Mouse (Mus musculus): ENCODE data around the gene 2310034C09Rik. TPM values are rescaled to one million over a fixed set of nuclear protein-coding genes. Genes with fewer than 3 reads are reported as not detected.
"Not testable (repeated sequence)": the region's sequence is repeated elsewhere in the genome, so short reads cannot be mapped to it uniquely, and the experiment has no call there.

The 2310034C09Rik gene
- total RNA-seq (2021), result not detected
- long read RNA-seq, experiment 1, result 0 reads
- long read RNA-seq, experiment 2, result 0 reads

- not testable (repeated sequence) for DNase-seq (ENCODE audit: low spot score in 2 of 2)
These were observed at the start of gene 2310034C09Rik for GRCm38 (mm10) chr16:88758547-88758946. Gene 2310034C09Rik, plus strand, starts transcription at chr16:88758847.

DNA sequence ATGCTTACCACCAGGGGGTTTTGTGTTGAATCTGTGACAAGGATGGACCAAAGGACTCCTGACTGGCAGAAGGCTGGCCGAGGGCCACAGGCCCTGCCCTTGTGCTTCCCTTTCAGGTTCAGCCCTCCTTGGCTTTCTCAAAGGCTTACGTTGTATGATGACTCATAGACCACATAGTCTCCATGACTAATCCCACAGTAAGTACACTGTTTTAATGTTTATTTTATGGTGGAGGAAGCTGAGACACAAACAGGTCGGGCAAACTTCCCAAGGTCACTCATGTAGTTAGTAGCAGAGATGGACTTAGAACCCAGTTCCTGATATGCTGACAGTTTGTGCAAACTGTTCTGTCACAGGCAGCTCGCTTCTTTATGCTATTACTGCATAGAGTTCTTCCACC is 47.9 kb upstream of the 2310034C09Rik start:
- DNase-seq (ENCODE audit: low spot score in 2 of 2), result no peak

GRCm38 (mm10) chr16:88711245-88711644 is 47.4 kb upstream of the 2310034C09Rik start:
- DNase-seq (ENCODE audit: low spot score in 2 of 2), result no peak

DNA sequence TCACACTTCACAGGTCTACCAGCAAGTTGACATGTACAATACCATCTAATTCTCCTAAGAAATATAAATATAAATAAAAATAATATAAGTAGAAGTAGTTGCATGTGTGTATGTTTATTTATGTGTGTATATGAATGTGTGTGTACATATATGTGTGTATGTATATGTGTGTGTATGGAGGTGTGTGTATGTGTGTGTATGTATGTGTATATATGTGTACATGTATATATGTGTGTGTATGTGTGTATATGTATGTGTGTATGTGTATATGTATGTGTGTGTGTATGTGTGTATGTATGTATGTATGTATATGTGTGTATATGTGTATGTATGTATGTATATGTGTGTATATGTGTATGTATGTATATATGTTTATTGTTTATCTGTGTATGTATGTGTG is 42.1 kb upstream of the 2310034C09Rik start:
- no peak for DNase-seq (ENCODE audit: low spot score in 2 of 2)

DNA sequence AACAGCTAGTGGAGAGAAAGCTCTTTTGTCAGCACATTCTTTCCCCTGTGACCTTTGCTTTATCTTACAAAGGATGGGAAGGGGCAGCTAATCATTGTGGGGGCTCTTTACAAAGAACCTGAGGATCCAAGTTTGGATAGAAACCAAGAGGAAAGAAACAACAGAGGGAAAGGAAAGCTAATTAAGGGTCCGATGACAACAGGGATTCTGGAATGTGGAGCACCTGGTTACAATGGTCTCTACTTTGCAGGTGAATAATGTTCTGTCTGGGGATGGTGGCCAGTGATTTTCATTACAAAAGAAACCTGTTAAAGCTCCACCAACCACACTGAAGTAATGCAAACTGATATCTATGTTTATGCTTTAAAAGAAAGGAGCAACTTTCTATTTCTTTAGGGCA is 38.6 kb upstream of the 2310034C09Rik start:
- no peak for DNase-seq (ENCODE audit: low spot score in 2 of 2)

GRCm38 (mm10) chr16:88728812-88729275 is 29.8 kb upstream of the 2310034C09Rik start, which contains the start of gene Krtap13-1:
Gene Krtap13-1, plus strand, starts transcription at chr16:88728862.
- DNase-seq (ENCODE audit: low spot score in 2 of 2), result peak; percentile 34 to 61

GRCm38 (mm10) chr16:88735391-88735790 is 23.3 kb upstream of the 2310034C09Rik start:
- DNase-seq (ENCODE audit: low spot score in 2 of 2), result no peak

DNA sequence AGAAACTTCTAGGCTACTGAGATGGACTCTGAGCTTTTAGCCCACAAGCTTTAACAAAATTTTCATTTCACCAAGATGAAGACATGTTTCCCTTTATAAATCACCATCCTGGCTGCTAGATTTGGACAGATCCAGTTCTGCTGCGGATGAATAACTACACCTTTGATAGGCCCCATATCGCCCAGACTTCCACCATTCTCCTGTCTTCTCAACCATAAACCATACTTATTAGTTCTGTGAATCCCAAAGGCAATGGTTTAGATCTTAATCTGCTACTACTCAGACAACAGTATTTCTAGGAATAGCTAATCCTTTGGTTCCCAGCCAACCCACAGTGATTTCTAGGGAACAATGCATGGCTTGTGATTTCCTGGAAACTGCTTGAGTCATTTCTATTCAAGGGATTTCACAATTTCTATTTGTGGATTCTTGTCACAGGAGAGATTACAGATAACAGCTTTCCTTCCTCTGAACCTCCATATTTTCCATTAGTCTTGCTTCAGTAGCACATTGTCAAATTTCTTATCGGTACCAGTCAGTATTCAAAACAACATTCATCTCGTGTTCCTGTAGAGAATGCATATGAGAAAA is 13.8 kb upstream of the 2310034C09Rik start:
- DNase-seq (ENCODE audit: low spot score in 2 of 2), result no peak

DNA sequence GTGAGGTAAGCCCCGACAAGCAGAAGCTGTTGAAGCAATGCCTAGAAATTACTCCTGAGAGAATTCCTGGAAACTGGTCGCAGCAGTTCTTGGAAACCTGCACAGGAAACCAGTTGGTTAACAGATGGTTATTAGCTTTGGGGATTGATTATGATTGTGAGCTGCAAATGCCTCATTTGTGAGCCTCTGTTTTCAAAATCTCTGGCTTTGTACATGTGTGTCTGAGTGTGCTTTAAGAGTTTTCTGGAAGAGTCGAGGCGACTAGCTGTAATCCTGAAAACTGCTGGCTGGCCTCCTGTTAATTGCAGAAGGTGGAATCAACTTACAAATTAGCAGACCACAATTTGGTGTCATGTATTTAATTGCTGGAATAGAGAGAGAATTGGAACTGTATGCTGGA is 10.7 kb upstream of the 2310034C09Rik start:
- peak; percentile 24 to 76 for DNase-seq (ENCODE audit: low spot score in 2 of 2)

DNA sequence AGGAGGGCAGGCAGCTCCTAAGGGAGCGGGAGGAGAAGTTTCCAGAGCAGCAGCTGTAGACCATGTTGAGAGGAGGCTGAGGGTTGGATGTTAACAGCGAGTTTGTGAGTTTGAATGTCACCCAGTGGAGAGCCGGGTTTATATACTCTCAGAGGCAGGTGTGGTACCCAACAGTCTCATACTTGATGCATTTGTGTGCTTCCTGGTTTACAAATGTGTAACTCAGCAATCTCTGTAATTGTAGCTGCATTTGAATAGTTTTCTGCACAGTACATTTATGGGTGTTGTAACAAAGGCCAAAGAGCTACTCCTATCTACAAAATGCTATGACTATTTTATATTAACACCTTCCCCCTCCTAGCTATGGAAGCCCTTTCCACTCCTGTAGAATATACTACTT is 7.1 kb upstream of the 2310034C09Rik start, which contains the start of gene Krtap13:
Gene Krtap13, minus strand, starts transcription at position 101 of the 400 bp plus-strand sequence.
- not testable (repeated sequence) for DNase-seq (ENCODE audit: low spot score in 2 of 2)

GRCm38 (mm10) chr16:88774106-88774505 is 15.5 kb downstream of the 2310034C09Rik start, which contains the start of gene 2310057N15Rik:
Gene 2310057N15Rik, minus strand, starts transcription at chr16:88774206.
- DNase-seq (ENCODE audit: low spot score in 2 of 2), result no peak

- no peak for DNase-seq (ENCODE audit: low spot score in 2 of 2)
These were observed 18.9 kb downstream of the 2310034C09Rik start, which contains the start of gene Gm5965 for GRCm38 (mm10) chr16:88777596-88777995. Gene Gm5965, plus strand, starts transcription at chr16:88777896.

DNA sequence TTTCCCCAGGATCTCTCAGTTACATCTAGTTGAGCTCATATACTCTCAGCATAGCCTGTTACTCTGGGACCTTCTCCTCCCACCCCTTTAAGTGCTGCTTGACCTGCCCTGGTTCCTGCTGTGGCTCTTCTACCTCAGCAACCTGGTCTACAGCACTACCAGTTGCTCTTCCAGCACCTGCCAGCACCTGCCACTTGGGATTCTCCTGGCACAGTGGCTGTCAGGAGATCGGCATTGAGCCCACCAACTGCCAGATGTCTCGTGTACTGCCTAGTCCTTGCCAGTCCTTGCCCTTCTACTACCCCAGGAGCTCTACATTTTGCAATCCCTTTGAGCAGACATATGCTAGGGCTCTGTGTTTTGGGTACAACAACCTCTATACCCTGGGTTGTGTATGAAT is 28.1 kb downstream of the 2310034C09Rik start:
- DNase-seq (ENCODE audit: low spot score in 2 of 2), result no peak

Other genes starting within 250 kb of the 2310034C09Rik start
- gene Cldn8, start 195.7 kb upstream of the 2310034C09Rik start, total RNA-seq (2021), result not detected
- gene Krtap24-1, start 146.6 kb upstream of the 2310034C09Rik start, total RNA-seq (2021), result not detected
- not detected for gene 2310079G19Rik, start 131.2 kb upstream of the 2310034C09Rik start, total RNA-seq (2021)
- not detected for gene Krtap26-1, start 111.1 kb upstream of the 2310034C09Rik start, total RNA-seq (2021)
- not detected for gene Krtap27-1, start 87.2 kb upstream of the 2310034C09Rik start, total RNA-seq (2021)
- gene 2310061N02Rik, start 50.9 kb upstream of the 2310034C09Rik start, total RNA-seq (2021), result not detected
- gene Krtap13-1, start 30.0 kb upstream of the 2310034C09Rik start, total RNA-seq (2021), result not detected
- not detected for gene Krtap13, start 7.2 kb upstream of the 2310034C09Rik start, total RNA-seq (2021)
- gene 2310057N15Rik, start 15.4 kb downstream of the 2310034C09Rik start, total RNA-seq (2021), result not detected
- gene Gm5965, start 19.0 kb downstream of the 2310034C09Rik start, total RNA-seq (2021), result not detected
- not detected for gene Gm20741, start 53.4 kb downstream of the 2310034C09Rik start, total RNA-seq (2021)
- gene Krtap15, start 61.4 kb downstream of the 2310034C09Rik start, total RNA-seq (2021), result not detected
- not detected for gene Krtap14, start 67.3 kb downstream of the 2310034C09Rik start, total RNA-seq (2021)
- not detected for gene Krtap19-1, start 110.6 kb downstream of the 2310034C09Rik start, total RNA-seq (2021)
- not detected for gene Krtap19-2, start 115.4 kb downstream of the 2310034C09Rik start, total RNA-seq (2021)
- gene Krtap19-3, start 119.2 kb downstream of the 2310034C09Rik start, total RNA-seq (2021), result not detected
- not detected for gene Krtap19-4, start 126.2 kb downstream of the 2310034C09Rik start, total RNA-seq (2021)
- gene Krtap19-5, start 137.6 kb downstream of the 2310034C09Rik start, total RNA-seq (2021), result not detected
- gene Krtap19-9b, start 173.4 kb downstream of the 2310034C09Rik start, total RNA-seq (2021), result not detected
- gene Krtap16-3, start 204.0 kb downstream of the 2310034C09Rik start, total RNA-seq (2021), result not detected

Data from layer of hippocampus, postnatal 14 days (tissue).